Mouse (Mus musculus) heart, postnatal 0 days (tissue): ENCODE results near the gene Cdkn1b.

ENCODE experiments used
- CTCF ChIP-seq: IDR thresholded peaks from 2 replicates; pipeline ENCODE4 v1.5.1; 2016; ENCODE audit warnings: antibody characterized with exemption, control low read depth, low read depth
- EP300 ChIP-seq: IDR thresholded peaks from 2 replicates; pipeline ENCODE4 v1.6.1; 2016; ENCODE audit warnings: antibody characterized with exemption, low read depth

GRCm38 (mm10) chr6:134924262-134924661 lies 4.1 kb downstream of the Cdkn1b start:
- TF ChIP-seq CTCF (no peak), EP300 (no peak)
